Mouse (Mus musculus) brain, embryonic 14.5 days (tissue): ENCODE data around the gene Abhd17a. TPM values are rescaled to one million over a fixed set of nuclear protein-coding genes. Genes with fewer than 3 reads are reported as not detected.
"Not testable (repeated sequence)": the region's sequence is repeated elsewhere in the genome, so short reads cannot be mapped to it uniquely, and the experiment has no call there.

Experiments
- DNase-seq: peaks from one replicate; pipeline ENCODE4 v3.0.0-alpha.2; 2011; ENCODE audit warnings: low read depth
- CTCF ChIP-seq: fragments of 200-500 bp; IDR thresholded peaks from 2 replicates; pipeline ENCODE4 v1.5.1; 2012; ENCODE audit warnings: inconsistent platforms, mild to moderate bottlenecking, moderate library complexity, borderline replicate concordance; ENCODE audit not compliant: insufficient read depth, insufficient read length; ENCODE audit errors: extremely low read depth
- POLR2A ChIP-seq: fragments of 200-500 bp; IDR thresholded peaks from 2 replicates; pipeline ENCODE4 v1.6.1; 2012; ENCODE audit warnings: mild to moderate bottlenecking, inconsistent platforms, borderline replicate concordance; ENCODE audit not compliant: poor library complexity, insufficient read depth, insufficient read length, severe bottlenecking; ENCODE audit errors: extremely low read depth
- polyA plus RNA-seq: library from polyadenylated mRNA; depleted of rRNA; stranded (reverse); fragments of >200 nt; gene quantifications from 2 replicates; pipeline ENCODE4 v1.2.3, GENCODE M21; 2012

Gene Abhd17a
- polyA plus RNA-seq, 1 experiment = 170 TPM

GRCm38 (mm10) chr10:80606737-80607350 lies 16.7 kb upstream of the Abhd17a start:
- no peak for DNase-seq
- TF ChIP-seq CTCF (no peak), POLR2A (no peak)

- no peak for DNase-seq
- TF ChIP-seq POLR2A (no peak), CTCF (no peak)
These were observed 16.2 kb upstream of the Abhd17a start for GRCm38 (mm10) chr10:80606306-80606705.

GRCm38 (mm10) chr10:80605721-80606120 lies 15.6 kb upstream of the Abhd17a start, which contains the start of gene Gm49322:
Gene Gm49322 (plus strand): TSS chr10:80606021.
- not testable (repeated sequence) for DNase-seq

GRCm38 (mm10) chr10:80604988-80605387 lies 14.8 kb upstream of the Abhd17a start:
- DNase-seq = no peak
- TF ChIP-seq POLR2A (no peak), CTCF (no peak)

- no peak for DNase-seq
- no peak for TF ChIP-seq POLR2A
These were observed 13.9 kb upstream of the Abhd17a start for GRCm38 (mm10) chr10:80604001-80604509.

- TF ChIP-seq CTCF = no peak
- TF ChIP-seq POLR2A = no peak
- DNase-seq = no peak
These were observed 13.2 kb upstream of the Abhd17a start for GRCm38 (mm10) chr10:80603364-80603763.

GRCm38 (mm10) chr10:80602698-80603325 lies 12.7 kb upstream of the Abhd17a start, which contains the start of the genes Scamp4 and Adat3:
Gene Scamp4 (plus strand): TSS chr10:80602872.
Gene Adat3 (plus strand): TSS chr10:80602880.
- TF ChIP-seq CTCF (no peak), POLR2A (peak; percentile 36; the same call in 1 of the 2 replicates)
- DNase-seq = peak; percentile 99

GRCm38 (mm10) chr10:80596318-80596717 lies 6.2 kb upstream of the Abhd17a start:
- TF ChIP-seq CTCF (no peak), POLR2A (no peak)

GRCm38 (mm10) chr10:80589127-80589878 lies 838 bp downstream of the Abhd17a start:
- no peak for DNase-seq
- TF ChIP-seq CTCF (no peak), POLR2A (no peak)

More at GRCm38 (mm10) chr10:80596318-80596717, 6.2 kb upstream of the Abhd17a start:
- no peak for DNase-seq

- DNase-seq = no peak
- TF ChIP-seq CTCF (no peak), POLR2A (no peak)
These were observed 2.9 kb downstream of the Abhd17a start for GRCm38 (mm10) chr10:80587305-80587657.

- DNase-seq = no peak
- TF ChIP-seq POLR2A = no peak
- TF ChIP-seq CTCF = no peak
These were observed 3.5 kb downstream of the Abhd17a start for GRCm38 (mm10) chr10:80586407-80587304.

GRCm38 (mm10) chr10:80585581-80585980 lies 4.6 kb downstream of the Abhd17a start:
- TF ChIP-seq POLR2A = no peak
- TF ChIP-seq CTCF = no peak
- no peak for DNase-seq
